Mouse (Mus musculus): ENCODE data around the gene Ccdc34.

DNA sequence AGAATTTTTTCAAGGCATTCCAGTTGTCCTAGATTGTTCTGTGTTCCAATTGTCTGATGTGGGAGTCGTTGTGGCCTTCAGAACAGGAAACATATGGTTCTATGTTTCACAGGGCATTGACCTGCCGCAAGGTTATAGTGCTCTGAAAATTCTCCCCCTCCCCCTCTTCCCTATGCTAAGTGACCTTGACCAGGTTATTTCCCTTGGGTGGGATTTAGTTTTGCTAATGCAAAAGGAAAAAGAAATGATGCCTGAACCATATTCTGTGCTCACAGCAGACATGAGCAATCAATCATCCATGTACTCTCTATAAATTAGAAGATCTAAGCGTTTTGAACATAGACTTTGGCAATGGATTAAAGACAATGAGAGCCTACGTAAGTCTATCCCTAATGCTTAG, 186.6 kb downstream of the Ccdc34 start:
- no peak for TF ChIP-seq CTCF (IDR thresholded peaks at IDR 0.05; ENCODE audit: low read depth, low read length)
- no peak for TF ChIP-seq POLR2A (IDR thresholded peaks at IDR 0.05; ENCODE audit: borderline replicate concordance, low read depth, low read length)

Data from bone marrow macrophage, adult 2 months (primary cell).